Mouse (Mus musculus) embryonic facial prominence, embryonic 13.5 days (tissue): ENCODE results near the gene Sec24a. TPM values are rescaled to one million over a fixed set of nuclear protein-coding genes. Genes with fewer than 3 reads are reported as not detected.

ENCODE experiments used
- ATAC-seq: fragments of 200-750 bp; cut with Nextera tagmentation; 2 replicates; pipeline ENCODE4 v1.8.0; 2017; ENCODE audit warnings: low read depth; ENCODE audit not compliant: insufficient number of reproducible peaks, insufficient read depth, low FRiP score, low TSS enrichment
- H3K27ac ChIP-seq: fragments of 300-500 bp; sonication (generic); 2 replicates; pipeline ENCODE4 v1.5.1; 2015; ENCODE audit warnings: moderate library complexity, mild to moderate bottlenecking, inconsistent platforms
- H3K27me3 ChIP-seq: fragments of 300-500 bp; sonication (generic); 2 replicates; pipeline ENCODE4 v1.6.1; 2015; ENCODE audit warnings: mild to moderate bottlenecking, inconsistent platforms
- H3K36me3 ChIP-seq: fragments of 300-500 bp; sonication (generic); 2 replicates; pipeline ENCODE4 v1.6.1; 2015; ENCODE audit warnings: mild to moderate bottlenecking, inconsistent platforms
- H3K4me1 ChIP-seq: fragments of 300-500 bp; sonication (generic); 2 replicates; pipeline ENCODE4 v1.6.1; 2015; ENCODE audit warnings: inconsistent platforms
- H3K4me2 ChIP-seq: fragments of 300-500 bp; sonication (generic); 2 replicates; pipeline ENCODE4 v1.6.1; 2015; ENCODE audit warnings: moderate library complexity, mild to moderate bottlenecking, inconsistent platforms
- H3K4me3 ChIP-seq: fragments of 300-500 bp; sonication (generic); 2 replicates; pipeline ENCODE4 v1.5.1; 2015; ENCODE audit warnings: mild to moderate bottlenecking, inconsistent platforms
- H3K9ac ChIP-seq: fragments of 300-500 bp; sonication (generic); 2 replicates; pipeline ENCODE4 v1.6.1; 2015; ENCODE audit warnings: mild to moderate bottlenecking, inconsistent platforms
- H3K9me3 ChIP-seq: fragments of 300-500 bp; sonication (generic); 2 replicates; pipeline ENCODE4 v1.6.1; 2016; ENCODE audit warnings: inconsistent platforms
- WGBS: fragments of 180-500 bp; shearing (Covaris S2); methylation state at CpG from one replicate; pipeline ENCODE4 v1.1.7; 2015; ENCODE audit warnings: mixed read lengths; 5-methylcytosine and 5-hydroxymethylcytosine counted together
- polyA plus RNA-seq: library from polyadenylated mRNA; unstranded; fragments of >200 nt; fragmentation: Nextera tagmentation; extraction: Ambion mirVana; gene quantifications from 2 replicates; pipeline ENCODE4 v1.2.1, GENCODE M21; 2015

Gene Sec24a
- polyA plus RNA-seq, 1 experiment from 2014 or later = 15.3 TPM

GRCm38 (mm10) chr11:51656798-51657521 is 106.5 kb downstream of the Sec24a start:
- H3K27ac ChIP-seq = no peak overlapping the region
- no peaks in the 10 kb centered on the region for H3K36me3 ChIP-seq
- no peak overlapping the region for H3K4me2 ChIP-seq
- H3K4me3 ChIP-seq = no peak overlapping the region
- no peak overlapping the region for H3K9ac ChIP-seq
- H3K9me3 ChIP-seq = no peaks in the 10 kb centered on the region
- no peak for ATAC-seq
- peaks cover 38% of the 10 kb centered on the region for H3K4me1 ChIP-seq
- 65% methylated on average over 10 of the region's 10 CpGs for WGBS
- no peaks in the 10 kb centered on the region for H3K27me3 ChIP-seq

GRCm38 (mm10) chr11:51654891-51655290 is 108.5 kb downstream of the Sec24a start:
- WGBS = 87% methylated on average over 3 of the region's 3 CpGs
- Histone ChIP-seq H3K4me2 (no peak overlapping the region), H3K27ac (no peak overlapping the region), H3K9ac (no peak overlapping the region), H3K36me3 (no peaks in the 10 kb centered on the region), H3K9me3 (no peaks in the 10 kb centered on the region), H3K4me1 (peaks cover 44% of the 10 kb centered on the region), H3K4me3 (no peak overlapping the region), H3K27me3 (peaks cover 5% of the 10 kb centered on the region)
- no peak for ATAC-seq

GRCm38 (mm10) chr11:51653736-51654135 is 109.7 kb downstream of the Sec24a start:
- H3K27ac ChIP-seq = no peak overlapping the region
- no peaks in the 10 kb centered on the region for H3K9me3 ChIP-seq
- H3K4me1 ChIP-seq = peaks cover 48% of the 10 kb centered on the region
- no peak for ATAC-seq
- peaks cover 15% of the 10 kb centered on the region for H3K27me3 ChIP-seq
- no peaks in the 10 kb centered on the region for H3K36me3 ChIP-seq
- no peak overlapping the region for H3K4me2 ChIP-seq
- 0 out of 2 replicates have a peak overlapping the region, but pooled peaks have one; percentile 21 for H3K9ac ChIP-seq
- H3K4me3 ChIP-seq = no peak overlapping the region
- 86% methylated on average over 6 of the region's 6 CpGs for WGBS

- Histone ChIP-seq H3K27ac (no peak overlapping the region), H3K36me3 (no peaks in the 10 kb centered on the region), H3K4me1 (peaks cover 45% of the 10 kb centered on the region), H3K9ac (no peak overlapping the region), H3K27me3 (peaks cover 15% of the 10 kb centered on the region), H3K4me3 (no peak overlapping the region), H3K4me2 (no peak overlapping the region), H3K9me3 (no peaks in the 10 kb centered on the region)
- no peak for ATAC-seq
- 85% methylated on average over 4 of the region's 4 CpGs for WGBS
These were observed 110.5 kb downstream of the Sec24a start for GRCm38 (mm10) chr11:51652889-51653418.

- ATAC-seq = peak; percentile 40
- Histone ChIP-seq H3K27me3 (peaks cover 15% of the 10 kb centered on the region), H3K9me3 (no peaks in the 10 kb centered on the region), H3K36me3 (0 out of 2 replicates have a peak, but pooled peaks cover under 1% of the 10 kb centered on the region), H3K4me1 (peaks cover 42% of the 10 kb centered on the region), H3K27ac (peak within 1 kb of the TSS; percentile 66), H3K9ac (peak within 1 kb of the TSS; percentile 81), H3K4me3 (peak within 1 kb of the TSS; percentile 67), H3K4me2 (peak within 1 kb of the TSS; percentile 97)
- WGBS = 2% methylated on average over 65 of the region's 70 CpGs
These were observed 112.5 kb downstream of the Sec24a start, which contains the start of the genes N4bp3 and D930048N14Rik for GRCm38 (mm10) chr11:51650691-51651515. Gene N4bp3, minus strand, starts transcription at chr11:51650842. Gene D930048N14Rik, plus strand, starts transcription at chr11:51650954.

- H3K27ac ChIP-seq = peak overlapping the region; percentile 66
- peaks cover 7% of the 10 kb centered on the region for H3K36me3 ChIP-seq
- peaks cover 15% of the 10 kb centered on the region for H3K27me3 ChIP-seq
- WGBS = under 1% methylated on average over 30 of the region's 30 CpGs
- peak overlapping the region; percentile 81 for H3K9ac ChIP-seq
- H3K4me3 ChIP-seq = peak overlapping the region; percentile 67
- no peaks in the 10 kb centered on the region for H3K9me3 ChIP-seq
- no peak for ATAC-seq
- peak overlapping the region; percentile 97 for H3K4me2 ChIP-seq
- peaks cover 40% of the 10 kb centered on the region for H3K4me1 ChIP-seq
These were observed 113.2 kb downstream of the Sec24a start for GRCm38 (mm10) chr11:51650261-51650660.

- Histone ChIP-seq H3K9me3 (no peaks in the 10 kb centered on the region), H3K4me3 (peak overlapping the region; percentile 67), H3K27me3 (peaks cover 15% of the 10 kb centered on the region), H3K27ac (peak overlapping the region; percentile 28; the same call in 1 of the 2 replicates), H3K9ac (peak overlapping the region; percentile 81), H3K4me2 (peak overlapping the region; percentile 97), H3K36me3 (peaks cover 11% of the 10 kb centered on the region), H3K4me1 (peaks cover 36% of the 10 kb centered on the region)
- WGBS = 5% methylated on average over 7 of the region's 7 CpGs
- ATAC-seq = no peak
These were observed 113.6 kb downstream of the Sec24a start for GRCm38 (mm10) chr11:51649889-51650199.

GRCm38 (mm10) chr11:51649111-51649888 is 114.1 kb downstream of the Sec24a start:
- no peak for ATAC-seq
- Histone ChIP-seq H3K4me2 (peak overlapping the region; percentile 97), H3K27me3 (peaks cover 15% of the 10 kb centered on the region), H3K9me3 (no peaks in the 10 kb centered on the region), H3K27ac (peak overlapping the region; percentile 28; the same call in 1 of the 2 replicates), H3K4me1 (peaks cover 31% of the 10 kb centered on the region), H3K4me3 (peak overlapping the region; percentile 67), H3K36me3 (peaks cover 16% of the 10 kb centered on the region), H3K9ac (peak overlapping the region; percentile 81)
- 28% methylated on average over 11 of the region's 11 CpGs for WGBS

- H3K4me3 ChIP-seq = no peak overlapping the region
- 0 out of 2 replicates have a peak overlapping the region, but pooled peaks have one; percentile 28 for H3K27ac ChIP-seq
- H3K9ac ChIP-seq = peak overlapping the region; percentile 81; the same call in 1 of the 2 replicates
- H3K4me2 ChIP-seq = peak overlapping the region; percentile 97
- peaks cover 23% of the 10 kb centered on the region for H3K36me3 ChIP-seq
- peaks cover 34% of the 10 kb centered on the region for H3K4me1 ChIP-seq
- no peaks in the 10 kb centered on the region for H3K9me3 ChIP-seq
- peaks cover 15% of the 10 kb centered on the region for H3K27me3 ChIP-seq
- no peak for ATAC-seq
- WGBS = 12% methylated on average over 3 of the region's 3 CpGs
These were observed 114.9 kb downstream of the Sec24a start for GRCm38 (mm10) chr11:51648566-51648965.

GRCm38 (mm10) chr11:51646751-51647667 is 116.4 kb downstream of the Sec24a start:
- ATAC-seq = no peak

More at GRCm38 (mm10) chr11:51646751-51647667, 116.4 kb downstream of the Sec24a start:
- Histone ChIP-seq H3K36me3 (peaks cover 34% of the 10 kb centered on the region), H3K27me3 (peaks cover 15% of the 10 kb centered on the region), H3K4me2 (no peak overlapping the region), H3K27ac (peak overlapping the region; percentile 51), H3K9me3 (no peaks in the 10 kb centered on the region), H3K4me1 (peaks cover 39% of the 10 kb centered on the region), H3K4me3 (no peak overlapping the region), H3K9ac (no peak overlapping the region)
- 61% methylated on average over 15 of the region's 15 CpGs for WGBS
